Mouse (Mus musculus): ENCODE data around the gene Gm43302.
"Not testable (repeated sequence)": the region's sequence is repeated elsewhere in the genome, so short reads cannot be mapped to it uniquely, and the experiment has no call there.

GRCm38 (mm10) chr5:105196308-105196707 is 97.2 kb downstream of the Gm43302 start:
- TF ChIP-seq CTCF (IDR thresholded peaks at IDR 0.05; ENCODE audit: extremely low read depth, insufficient read length, insufficient replicate concordance, low read depth, low read length); POLR2A (IDR thresholded peaks at IDR 0.05; ENCODE audit: low read depth, low read length): not testable (repeated sequence)

Data from small intestine, adult 2 months (tissue).